Mouse (Mus musculus) liver, adult 2 months (tissue): ENCODE measurements around the gene Aqp2. TPM values are rescaled to one million over a fixed set of nuclear protein-coding genes. Genes with fewer than 3 reads are reported as not detected.

Experiments
- DNase-seq: peaks from one replicate; pipeline ENCODE4 v3.0.0-alpha.2; 2011; ENCODE audit warnings: low read depth, low spot score; ENCODE audit errors: extremely low read depth
- H3K27ac ChIP-seq: fragments of 200-500 bp; replicated peaks from 2 replicates; pipeline ENCODE4 v1.5.1; 2012; ENCODE audit warnings: low read depth, mild to moderate bottlenecking, control low read depth, inconsistent platforms, low read length; ENCODE audit not compliant: insufficient read depth
- H3K27me3 ChIP-seq: fragments of 200-500 bp; 2 replicates; pipeline ENCODE4 v1.6.1; 2012; ENCODE audit warnings: mild to moderate bottlenecking, moderate library complexity, low read length, inconsistent platforms; ENCODE audit not compliant: control insufficient read depth, insufficient read depth
- H3K36me3 ChIP-seq: fragments of 200-500 bp; 2 replicates; pipeline ENCODE4 v1.6.1; 2012; ENCODE audit warnings: low read length, inconsistent platforms; ENCODE audit not compliant: control insufficient read depth, insufficient read depth
- H3K4me1 ChIP-seq: fragments of 200-500 bp; 2 replicates; pipeline ENCODE4 v1.6.1; 2011; ENCODE audit warnings: low read length; ENCODE audit not compliant: control insufficient read depth, insufficient read depth
- H3K4me3 ChIP-seq: fragments of 200-500 bp; 2 replicates; pipeline ENCODE4 v1.5.1; 2011; ENCODE audit warnings: low read depth, mild to moderate bottlenecking, control low read depth, low read length, moderate library complexity; ENCODE audit not compliant: insufficient read depth
- H3K79me2 ChIP-seq: fragments of 200-500 bp; 2 replicates; pipeline ENCODE4 v1.6.1; 2012; ENCODE audit warnings: inconsistent platforms, mild to moderate bottlenecking, low read length, moderate library complexity; ENCODE audit not compliant: control insufficient read depth, insufficient read depth
- H3K9ac ChIP-seq: fragments of 200-500 bp; 2 replicates; pipeline ENCODE4 v1.6.1; 2012; ENCODE audit warnings: low read depth, mild to moderate bottlenecking, control low read depth, inconsistent platforms, low read length
- CTCF ChIP-seq: fragments of 200-500 bp; IDR thresholded peaks from 2 replicates; pipeline ENCODE4 v1.5.1; 2011; ENCODE audit warnings: low read depth, low read length, control low read depth
- POLR2A ChIP-seq: fragments of 200-500 bp; IDR thresholded peaks from 2 replicates; pipeline ENCODE4 v1.6.1; 2011; ENCODE audit warnings: low read length, control low read depth; ENCODE audit not compliant: insufficient read depth; ENCODE audit errors: extremely low read depth
- WGBS: fragments of 180-500 bp; shearing (Covaris S2); methylation state at CpG from one replicate; pipeline ENCODE4 v1.1.7; 2018; 5-methylcytosine and 5-hydroxymethylcytosine counted together
- polyA plus RNA-seq: library from polyadenylated mRNA; depleted of rRNA; stranded (reverse); fragments of >200 nt; gene quantifications from 2 replicates; pipeline ENCODE4 v1.2.3, GENCODE M21; 2012; rRNA removed
- total RNA-seq: library from RNA; depleted of rRNA; stranded (reverse); fragments of >200 nt; gene quantifications from 2 replicates; pipeline ENCODE4 v1.2.3, GENCODE M21; 2014; rRNA removed

The Aqp2 gene
- total RNA-seq = not detected in 2 replicates
- polyA plus RNA-seq = not detected in 2 replicates

GRCm38 (mm10) chr15:99578802-99579485 lies at the start of gene Aqp2:
Gene Aqp2, plus strand, starts transcription at chr15:99579055.
- no peak for DNase-seq
- no peak for TF ChIP-seq POLR2A
- no peak for TF ChIP-seq CTCF
- H3K4me1 ChIP-seq = no peaks in the 10 kb centered on the region
- WGBS = 85% methylated on average over 26 of the region's 26 CpGs
- no peaks in the 10 kb centered on the region for H3K79me2 ChIP-seq
- H3K36me3 ChIP-seq = no peaks in the 10 kb centered on the region
- H3K27ac ChIP-seq = no peak within 1 kb of the TSS
- H3K4me3 ChIP-seq = no peak within 1 kb of the TSS
- H3K9ac ChIP-seq = no peak within 1 kb of the TSS
- H3K27me3 ChIP-seq = peaks cover 4% of the 10 kb centered on the region

DNA sequence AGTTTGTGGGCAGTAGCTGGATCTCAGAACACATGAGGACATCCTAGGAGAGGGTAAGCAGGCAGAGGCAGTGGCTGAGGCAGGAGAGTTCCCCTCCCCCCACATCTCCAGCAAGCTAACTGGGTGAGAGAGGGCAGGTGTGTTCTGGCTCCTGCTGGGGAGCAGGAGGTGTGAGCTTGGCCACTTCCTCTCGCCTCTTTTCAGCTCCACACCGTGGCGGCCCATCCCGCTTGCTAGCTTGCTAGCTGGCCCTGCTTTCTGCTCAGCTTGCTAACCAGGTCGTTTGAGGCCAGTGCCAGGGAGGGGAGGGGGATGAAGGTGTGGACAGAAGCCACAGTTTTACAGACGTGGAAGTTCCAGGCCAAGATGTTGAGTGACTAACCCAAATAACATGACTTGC lies 47.7 kb upstream of the Aqp2 start:
- no peak overlapping the region for H3K4me3 ChIP-seq
- no peaks in the 10 kb centered on the region for H3K36me3 ChIP-seq
- TF ChIP-seq POLR2A (no peak), CTCF (no peak)
- no peak overlapping the region for H3K27ac ChIP-seq
- DNase-seq = no peak
- H3K27me3 ChIP-seq = no peaks in the 10 kb centered on the region
- no peak overlapping the region for H3K9ac ChIP-seq
- H3K4me1 ChIP-seq = no peaks in the 10 kb centered on the region
- H3K79me2 ChIP-seq = no peaks in the 10 kb centered on the region
- 45% methylated on average over 6 of the region's 6 CpGs for WGBS

GRCm38 (mm10) chr15:99532023-99532422 lies 46.8 kb upstream of the Aqp2 start:
- H3K36me3 ChIP-seq = no peaks in the 10 kb centered on the region
- H3K9ac ChIP-seq = no peak overlapping the region
- 56% methylated on average over 3 of the region's 3 CpGs for WGBS
- H3K27me3 ChIP-seq = no peaks in the 10 kb centered on the region
- no peaks in the 10 kb centered on the region for H3K79me2 ChIP-seq
- no peak overlapping the region for H3K27ac ChIP-seq
- TF ChIP-seq CTCF (no peak), POLR2A (no peak)
- H3K4me1 ChIP-seq = no peaks in the 10 kb centered on the region
- no peak for DNase-seq
- H3K4me3 ChIP-seq = no peak overlapping the region

DNA sequence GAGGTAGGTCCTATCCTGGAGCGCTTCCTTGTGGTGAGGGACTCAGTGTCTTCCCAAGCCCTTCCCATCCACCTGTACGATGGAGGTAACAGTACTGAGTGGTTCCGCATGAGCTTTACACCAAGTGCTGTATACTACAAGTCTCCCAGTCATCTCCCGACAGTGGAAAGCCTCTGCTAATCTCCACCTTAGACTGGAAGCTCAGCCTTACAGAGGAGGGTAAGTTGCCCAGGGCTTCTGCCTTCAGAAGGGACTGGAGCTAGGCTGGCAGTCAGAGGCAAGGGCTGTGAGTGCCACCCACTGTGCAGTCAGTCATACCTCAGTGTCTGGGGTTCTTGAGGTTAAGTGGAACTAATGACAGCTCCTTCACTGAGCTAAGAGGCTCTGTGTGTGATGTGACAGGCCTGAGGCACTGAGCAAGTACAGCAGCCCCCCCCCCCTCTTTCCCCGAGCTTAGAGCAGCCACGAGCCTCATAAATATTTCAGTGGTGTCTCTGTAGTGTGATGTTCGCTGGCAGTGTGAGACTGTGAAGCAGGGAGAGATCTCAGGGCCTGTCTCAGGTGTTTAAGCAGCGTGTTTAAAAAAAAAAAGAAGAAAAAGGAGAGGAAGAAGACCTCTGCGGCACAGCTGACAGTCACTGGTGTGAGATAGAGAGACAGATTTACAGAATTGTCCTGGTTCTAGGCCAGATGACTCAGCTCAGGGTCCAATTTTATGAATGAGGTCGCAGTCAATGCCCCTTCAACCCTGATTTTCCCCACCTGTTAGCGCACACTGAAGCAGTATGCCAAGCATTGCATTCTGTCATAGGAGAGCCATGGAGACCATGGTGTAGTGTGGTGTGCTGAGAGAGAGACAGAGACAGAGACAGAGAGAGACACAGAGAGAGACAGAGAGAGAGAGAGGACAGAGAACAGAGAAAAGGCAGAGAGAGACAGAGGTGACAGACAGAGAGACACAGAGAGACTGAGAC lies 41.7 kb upstream of the Aqp2 start:
- no peak overlapping the region for H3K4me3 ChIP-seq
- WGBS = 73% methylated on average over 11 of the region's 11 CpGs
- H3K27ac ChIP-seq = no peak overlapping the region
- TF ChIP-seq CTCF (no peak), POLR2A (no peak)
- no peaks in the 10 kb centered on the region for H3K4me1 ChIP-seq
- H3K27me3 ChIP-seq = no peaks in the 10 kb centered on the region
- DNase-seq = no peak
- no peaks in the 10 kb centered on the region for H3K36me3 ChIP-seq
- H3K9ac ChIP-seq = no peak overlapping the region
- H3K79me2 ChIP-seq = no peaks in the 10 kb centered on the region

GRCm38 (mm10) chr15:99539891-99540290 lies 39.0 kb upstream of the Aqp2 start:
- Histone ChIP-seq H3K79me2 (no peaks in the 10 kb centered on the region), H3K27me3 (no peaks in the 10 kb centered on the region), H3K9ac (no peak overlapping the region), H3K4me3 (no peak overlapping the region), H3K27ac (no peak overlapping the region), H3K36me3 (no peaks in the 10 kb centered on the region), H3K4me1 (no peaks in the 10 kb centered on the region)
- no peak for DNase-seq
- 82% methylated on average over 8 of the region's 8 CpGs for WGBS
- TF ChIP-seq CTCF = no peak
- no peak for TF ChIP-seq POLR2A
